Mouse (Mus musculus): Measurements from ENCODE around the gene Strada.

- TF ChIP-seq MAFK (IDR thresholded peaks at IDR 0.05; ENCODE audit: insufficient read depth, low read depth, low read length) (no peak), ZC3H11A (IDR thresholded peaks at IDR 0.05; ENCODE audit: borderline replicate concordance, low read depth, low read length) (no peak), CHD2 (IDR thresholded peaks at IDR 0.05; ENCODE audit: low read depth, low read length) (no peak), HCFC1 (IDR thresholded peaks at IDR 0.05; ENCODE audit: borderline replicate concordance, insufficient read depth, low read length) (no peak), ZNF384 (IDR thresholded peaks at IDR 0.05; ENCODE audit: low read depth, low read length) (no peak)
Measured at GRCm38 (mm10) chr11:106192657-106193370, 9.2 kb downstream of the Strada start.
